Mouse (Mus musculus) heart, embryonic 15.5 days (tissue): ENCODE data around the gene Ndufaf4. TPM values are rescaled to one million over a fixed set of nuclear protein-coding genes. Genes with fewer than 3 reads are reported as not detected.
"Not testable (repeated sequence)": the region's sequence is repeated elsewhere in the genome, so short reads cannot be mapped to it uniquely, and the experiment has no call there.

ENCODE experiments used
- ATAC-seq: fragments of 200-750 bp; cut with Nextera tagmentation; replicated peaks from 2 replicates; pipeline ENCODE4 v1.8.0; 2017; ENCODE audit warnings: low read depth, moderate TSS enrichment; ENCODE audit not compliant: insufficient number of reproducible peaks, insufficient read depth, low FRiP score
- H3K27ac ChIP-seq: fragments of 300-500 bp; sonication (generic); 2 replicates; pipeline ENCODE4 v1.5.1; 2015; ENCODE audit warnings: mild to moderate bottlenecking, inconsistent platforms
- H3K27me3 ChIP-seq: fragments of 300-500 bp; sonication (generic); 2 replicates; pipeline ENCODE4 v1.6.1; 2015; ENCODE audit warnings: inconsistent platforms
- H3K36me3 ChIP-seq: fragments of 300-500 bp; sonication (generic); 2 replicates; pipeline ENCODE4 v1.6.1; 2015; ENCODE audit warnings: mild to moderate bottlenecking, inconsistent platforms
- H3K4me1 ChIP-seq: fragments of 300-500 bp; sonication (generic); replicated peaks from 2 replicates; pipeline ENCODE4 v1.6.1; 2015; ENCODE audit warnings: inconsistent platforms
- H3K4me2 ChIP-seq: fragments of 300-500 bp; sonication (generic); 2 replicates; pipeline ENCODE4 v1.6.1; 2015; ENCODE audit warnings: inconsistent platforms, mild to moderate bottlenecking, moderate library complexity
- H3K4me3 ChIP-seq: fragments of 300-500 bp; sonication (generic); 2 replicates; pipeline ENCODE4 v1.5.1; 2015; ENCODE audit warnings: mild to moderate bottlenecking, inconsistent platforms
- H3K9ac ChIP-seq: fragments of 300-500 bp; sonication (generic); 2 replicates; pipeline ENCODE4 v1.6.1; 2015; ENCODE audit warnings: mild to moderate bottlenecking, inconsistent platforms
- H3K9me3 ChIP-seq: fragments of 300-500 bp; sonication (generic); replicated peaks from 2 replicates; pipeline ENCODE4 v1.6.1; 2016; ENCODE audit warnings: inconsistent platforms
- WGBS: fragments of 180-500 bp; shearing (Covaris S2); methylation state at CpG from one replicate; pipeline ENCODE4 v1.1.7; 2015; ENCODE audit warnings: mixed read lengths; 5-methylcytosine and 5-hydroxymethylcytosine counted together
- polyA plus RNA-seq: library from polyadenylated mRNA; unstranded; fragments of >200 nt; fragmentation: Nextera tagmentation; extraction: Ambion mirVana; gene quantifications from 2 replicates; pipeline ENCODE4 v1.2.1, GENCODE M21; 2015

Gene Ndufaf4
- polyA plus RNA-seq, result 62.5 and 81.9 TPM in 2 replicates

DNA sequence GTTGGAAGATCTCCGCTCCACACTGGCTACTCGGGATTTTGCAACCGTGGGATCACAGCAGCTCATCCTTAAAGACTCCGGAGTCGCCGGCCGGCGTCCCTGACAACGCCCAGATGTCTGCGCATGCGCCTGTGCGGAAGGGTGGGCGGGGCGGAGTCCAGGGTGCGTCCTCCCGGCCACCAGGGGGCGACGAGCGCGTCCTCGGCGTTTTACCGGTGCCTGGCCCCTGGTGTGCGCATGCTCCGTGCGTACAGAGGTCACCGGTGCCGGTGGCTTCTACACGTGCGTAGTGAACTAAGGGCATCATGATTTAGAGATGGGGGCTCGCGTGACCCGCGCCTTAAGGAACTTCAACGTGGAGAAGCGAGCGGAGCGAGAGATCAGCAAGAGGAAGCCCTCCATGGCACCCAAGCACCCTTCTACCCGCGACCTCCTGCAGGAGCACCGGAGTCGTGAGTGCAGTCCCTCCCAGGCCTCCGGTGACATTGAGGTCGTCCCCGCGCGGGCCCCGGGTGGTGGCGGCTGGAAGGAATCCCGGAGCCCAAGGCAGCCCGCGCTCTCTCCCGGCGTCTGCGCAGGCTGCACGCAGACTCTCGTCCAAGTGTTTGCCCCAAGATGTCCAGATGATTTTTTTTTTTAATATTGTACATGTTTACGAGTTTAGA, at the start of gene Ndufaf4:
Gene Ndufaf4 (plus strand): TSS at position 233 of the 665 bp plus-strand sequence.
- no peaks in the 10 kb centered on the region for H3K9me3 ChIP-seq
- peak within 1 kb of the TSS; percentile 81 for H3K27ac ChIP-seq
- H3K36me3 ChIP-seq, result peaks cover 23% of the 10 kb centered on the region
- peak within 1 kb of the TSS; percentile 83 for H3K9ac ChIP-seq
- peak within 1 kb of the TSS; percentile 89 for H3K4me2 ChIP-seq
- WGBS, result under 1% methylated on average over 58 of the region's 58 CpGs
- H3K27me3 ChIP-seq, result no peaks in the 10 kb centered on the region
- peak; percentile 99 for ATAC-seq
- H3K4me1 ChIP-seq, result peaks cover 12% of the 10 kb centered on the region
- peak within 1 kb of the TSS; percentile 95 for H3K4me3 ChIP-seq

- H3K4me2 ChIP-seq, result peak within 1 kb of the TSS; percentile 93
- H3K9me3 ChIP-seq, result no peaks in the 10 kb centered on the region
- WGBS, result under 1% methylated on average over 61 of the region's 63 CpGs
- H3K4me1 ChIP-seq, result no peaks in the 10 kb centered on the region
- H3K27me3 ChIP-seq, result no peaks in the 10 kb centered on the region
- H3K27ac ChIP-seq, result peak within 1 kb of the TSS; percentile 66
- H3K9ac ChIP-seq, result peak within 1 kb of the TSS; percentile 56
- H3K36me3 ChIP-seq, result no peaks in the 10 kb centered on the region
- peak; percentile 85 for ATAC-seq
- H3K4me3 ChIP-seq, result peak within 1 kb of the TSS; percentile 75
Measured at GRCm38 (mm10) chr4:24850401-24851325, 47.2 kb upstream of the Ndufaf4 start, which contains the start of gene Klhl32. Klhl32 (minus strand) TSS chr4:24851124.

DNA sequence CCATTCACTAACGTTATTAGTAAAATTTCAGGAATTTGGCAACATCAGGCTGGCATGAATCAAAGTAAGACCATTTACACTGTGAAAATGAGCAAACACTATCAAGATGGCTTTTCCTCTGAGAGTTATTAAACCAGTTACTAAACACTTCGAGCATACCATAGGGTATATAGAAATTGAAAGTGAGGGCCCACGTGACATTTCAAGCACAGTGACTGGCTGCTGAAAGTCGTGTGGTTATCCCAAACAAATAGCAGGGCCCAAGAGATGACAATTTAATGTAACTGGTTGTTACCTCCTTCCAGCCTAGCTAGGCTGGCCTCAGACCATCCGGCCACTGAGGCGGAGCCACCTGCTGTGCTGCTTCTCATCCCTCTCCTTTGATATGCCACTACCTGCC, 32.2 kb upstream of the Ndufaf4 start:
- H3K9ac ChIP-seq, result no peak overlapping the region
- no peak overlapping the region for H3K4me3 ChIP-seq
- no peak for ATAC-seq
- no peaks in the 10 kb centered on the region for H3K36me3 ChIP-seq
- H3K27me3 ChIP-seq, result no peaks in the 10 kb centered on the region
- no peaks in the 10 kb centered on the region for H3K4me1 ChIP-seq
- WGBS, result 45% methylated on average over 6 of the region's 6 CpGs
- no peak overlapping the region for H3K4me2 ChIP-seq
- no peak overlapping the region for H3K27ac ChIP-seq
- H3K9me3 ChIP-seq, result no peaks in the 10 kb centered on the region

DNA sequence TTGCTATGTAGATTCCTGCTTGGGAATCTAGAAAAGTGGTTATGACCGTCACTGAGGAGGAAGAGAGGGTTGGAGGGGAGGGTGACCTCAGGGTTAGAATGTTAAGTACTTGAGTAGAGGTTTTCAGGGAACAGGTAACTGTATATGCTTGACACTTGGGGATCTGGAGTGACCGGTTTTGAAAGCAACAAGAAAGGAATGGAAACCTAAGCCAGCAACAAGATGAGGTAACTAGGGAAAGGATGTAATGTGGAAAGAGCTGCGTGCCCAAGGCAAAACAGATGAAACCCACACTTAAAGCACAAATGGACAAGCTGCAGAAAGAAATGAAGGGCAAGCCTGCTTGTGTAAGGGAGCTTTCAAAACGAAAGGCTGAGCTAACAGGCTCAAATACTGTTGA, 28.7 kb upstream of the Ndufaf4 start:
- Histone ChIP-seq H3K4me3 (no peak overlapping the region), H3K4me2 (no peak overlapping the region), H3K36me3 (no peaks in the 10 kb centered on the region), H3K4me1 (no peaks in the 10 kb centered on the region), H3K9ac (no peak overlapping the region), H3K9me3 (no peaks in the 10 kb centered on the region), H3K27ac (no peak overlapping the region), H3K27me3 (no peaks in the 10 kb centered on the region)
- ATAC-seq, result no peak
- WGBS, result 53% methylated on average over 4 of the region's 4 CpGs

DNA sequence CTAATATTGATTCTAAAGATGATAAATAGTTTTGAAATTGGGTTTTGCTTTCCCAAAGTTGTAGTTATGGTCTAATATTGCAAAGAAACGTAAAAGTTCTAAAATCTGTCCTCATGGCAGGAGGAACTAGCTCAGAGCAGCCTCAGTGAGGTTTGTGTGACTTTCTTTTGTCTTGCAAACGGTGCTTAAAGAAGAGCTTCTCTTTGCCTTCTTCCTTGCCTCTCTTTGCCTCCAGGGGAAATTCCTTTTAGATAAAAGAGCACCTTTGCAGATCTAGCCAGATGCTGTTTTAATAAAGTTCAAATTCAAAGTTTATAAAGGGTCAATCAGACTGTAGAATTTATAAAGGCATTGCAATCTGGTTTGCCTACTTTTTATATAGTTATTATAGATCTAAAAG, 8.5 kb upstream of the Ndufaf4 start:
- not testable (repeated sequence) for H3K27me3 ChIP-seq, H3K4me1 ChIP-seq, H3K4me2 ChIP-seq, ATAC-seq, H3K9me3 ChIP-seq, H3K4me3 ChIP-seq, H3K9ac ChIP-seq, H3K36me3 ChIP-seq, H3K27ac ChIP-seq
- WGBS, result 56% methylated on average over 2 of the region's 2 CpGs

GRCm38 (mm10) chr4:24892293-24892692, 5.6 kb upstream of the Ndufaf4 start:
- H3K4me3 ChIP-seq, ATAC-seq, H3K27me3 ChIP-seq, H3K4me2 ChIP-seq, H3K9me3 ChIP-seq, H3K36me3 ChIP-seq, H3K27ac ChIP-seq, H3K9ac ChIP-seq, H3K4me1 ChIP-seq: not testable (repeated sequence)
- 75% methylated on average over 2 of the region's 2 CpGs for WGBS

DNA sequence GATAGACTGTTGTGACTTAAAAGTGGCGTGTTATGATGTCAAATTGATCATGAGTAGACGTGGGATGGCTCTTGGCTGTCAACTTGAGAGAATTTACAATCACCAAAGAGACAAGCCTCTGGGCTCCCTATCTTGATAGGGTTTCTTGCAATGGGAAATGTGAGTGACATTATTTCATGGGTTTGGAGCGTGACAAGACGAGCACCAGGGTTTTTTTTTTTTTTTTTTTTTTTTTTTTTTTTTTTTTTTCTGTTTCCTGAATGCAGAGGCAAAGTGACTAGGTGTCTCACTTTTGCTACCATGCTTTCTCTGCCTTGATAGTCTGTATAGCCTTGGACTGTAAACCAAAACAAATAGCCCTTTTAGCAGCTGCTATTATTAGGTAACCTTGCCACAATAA, 3.3 kb upstream of the Ndufaf4 start:
- H3K4me1 ChIP-seq, result peaks cover 12% of the 10 kb centered on the region
- no peak overlapping the region for H3K4me2 ChIP-seq
- H3K27me3 ChIP-seq, result no peaks in the 10 kb centered on the region
- H3K9me3 ChIP-seq, result no peaks in the 10 kb centered on the region
- no peak overlapping the region for H3K9ac ChIP-seq
- WGBS, result 53% methylated on average over 4 of the region's 4 CpGs
- H3K27ac ChIP-seq, result no peak overlapping the region
- no peak for ATAC-seq
- H3K4me3 ChIP-seq, result no peak overlapping the region
- no peaks in the 10 kb centered on the region for H3K36me3 ChIP-seq

DNA sequence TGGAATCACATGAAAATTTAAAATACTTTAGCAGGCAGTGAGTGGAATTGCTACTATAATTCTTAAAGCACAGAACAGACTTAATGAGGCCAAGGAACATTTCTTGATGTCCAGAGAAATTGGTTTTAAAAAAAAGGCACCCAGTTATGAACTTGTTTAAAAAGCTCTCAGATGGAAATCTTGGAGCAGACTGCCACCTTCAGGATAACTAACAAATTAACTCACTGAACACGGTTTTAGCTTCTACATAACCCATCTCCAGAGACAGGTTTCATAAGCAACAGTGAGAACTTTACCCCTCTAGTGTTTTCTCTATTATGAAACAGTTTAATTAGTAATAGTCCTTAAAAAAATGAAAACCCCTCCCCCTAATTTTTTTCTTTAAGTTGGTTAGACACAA, 1.1 kb upstream of the Ndufaf4 start:
- Histone ChIP-seq H3K4me3 (no peak overlapping the region), H3K36me3 (peaks cover 15% of the 10 kb centered on the region), H3K27me3 (no peaks in the 10 kb centered on the region), H3K4me1 (peaks cover 12% of the 10 kb centered on the region), H3K9ac (no peak overlapping the region), H3K27ac (no peak overlapping the region), H3K9me3 (no peaks in the 10 kb centered on the region), H3K4me2 (peak overlapping the region; percentile 89; the same call in 1 of the 2 replicates)
- ATAC-seq, result no peak
- 0% methylated on average over 1 of the region's 1 CpGs for WGBS

GRCm38 (mm10) chr4:24897351-24897750, 532 bp upstream of the Ndufaf4 start:
- Histone ChIP-seq H3K4me2 (peak overlapping the region; percentile 89), H3K27ac (no peak overlapping the region), H3K9ac (no peak overlapping the region), H3K4me1 (peaks cover 12% of the 10 kb centered on the region), H3K27me3 (no peaks in the 10 kb centered on the region), H3K36me3 (peaks cover 18% of the 10 kb centered on the region), H3K9me3 (no peaks in the 10 kb centered on the region), H3K4me3 (peak overlapping the region; percentile 95)
- no peak for ATAC-seq
- WGBS, result 12% methylated on average over 7 of the region's 7 CpGs

DNA sequence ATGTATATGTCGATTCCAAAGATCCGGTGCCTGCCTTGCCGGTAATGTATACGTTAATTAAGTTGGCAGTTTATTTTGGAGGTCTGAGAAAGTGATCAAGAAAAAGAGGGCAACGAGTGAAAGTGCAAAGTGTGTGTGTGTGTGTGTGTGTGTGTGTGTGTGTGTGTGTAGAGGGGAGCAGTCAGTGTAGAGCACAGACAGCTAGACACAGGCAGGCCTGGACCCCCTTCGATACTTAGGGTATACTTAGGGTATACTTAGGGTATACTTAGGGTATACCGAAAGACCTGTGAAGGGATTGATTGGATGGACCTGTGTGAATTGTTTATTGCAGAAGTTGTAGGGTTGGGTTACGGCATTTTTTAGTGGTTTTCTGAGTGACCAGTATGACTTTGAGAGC, 753 bp downstream of the Ndufaf4 start:
- ATAC-seq, result no peak
- 23% methylated on average over 8 of the region's 8 CpGs for WGBS
- H3K27ac ChIP-seq, result no peak overlapping the region

DNA sequence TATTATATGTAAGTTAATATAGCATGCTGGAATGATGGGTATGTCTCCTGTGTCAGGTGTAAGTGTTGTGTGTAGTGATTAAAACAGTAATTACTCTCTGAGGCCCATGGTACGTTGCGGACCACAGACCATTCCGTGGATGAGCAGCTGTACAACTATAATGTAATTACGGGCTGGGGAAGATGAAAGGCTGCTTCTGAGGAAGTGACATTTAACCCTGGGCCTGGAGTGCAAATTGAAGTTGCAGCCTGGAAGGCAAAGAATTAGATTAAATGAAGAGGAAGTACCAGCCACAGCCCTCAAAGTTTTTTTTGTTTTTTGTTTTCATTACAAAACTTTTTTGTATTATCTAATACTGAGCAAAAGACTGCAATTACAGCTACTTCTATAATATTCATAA, 1.3 kb downstream of the Ndufaf4 start:
- Histone ChIP-seq H3K9me3 (no peaks in the 10 kb centered on the region), H3K27me3 (no peaks in the 10 kb centered on the region), H3K36me3 (peaks cover 31% of the 10 kb centered on the region), H3K4me2 (peak overlapping the region; percentile 89), H3K9ac (peak overlapping the region; percentile 83), H3K4me3 (peak overlapping the region; percentile 95), H3K27ac (no peak overlapping the region), H3K4me1 (peaks cover 12% of the 10 kb centered on the region)
- no peak for ATAC-seq
- WGBS, result 53% methylated on average over 4 of the region's 4 CpGs

More for the DNA sequence above, 753 bp downstream of the Ndufaf4 start:
- H3K9me3 ChIP-seq, result no peaks in the 10 kb centered on the region
- peaks cover 29% of the 10 kb centered on the region for H3K36me3 ChIP-seq
- peak overlapping the region; percentile 95 for H3K4me3 ChIP-seq
- H3K9ac ChIP-seq, result peak overlapping the region; percentile 83
- no peaks in the 10 kb centered on the region for H3K27me3 ChIP-seq
- peak overlapping the region; percentile 89 for H3K4me2 ChIP-seq
- H3K4me1 ChIP-seq, result peaks cover 12% of the 10 kb centered on the region
